Mouse (Mus musculus) forebrain, embryonic 11.5 days (tissue): ENCODE results near the gene Smc3. TPM values are rescaled to one million over a fixed set of nuclear protein-coding genes. Genes with fewer than 3 reads are reported as not detected.

Experiments used
- ATAC-seq: fragments of 200-750 bp; cut with Nextera tagmentation; replicated peaks from 2 replicates; pipeline ENCODE4 v1.8.0; 2017; ENCODE audit warnings: moderate TSS enrichment; ENCODE audit not compliant: low FRiP score
- DNase-seq: peaks from one replicate; pipeline ENCODE4 v3.0.0-alpha.2; 2017; ENCODE audit warnings: low spot score
- H3K27ac ChIP-seq: fragments of 300-500 bp; sonication (generic); 2 replicates; pipeline ENCODE4 v1.5.1; 2014; ENCODE audit warnings: low read depth, low read length
- H3K27me3 ChIP-seq: fragments of 300-500 bp; sonication (generic); 2 replicates; pipeline ENCODE4 v1.6.1; 2014; ENCODE audit warnings: mild to moderate bottlenecking, low read length, mixed read lengths; ENCODE audit not compliant: control insufficient read depth, insufficient read depth
- H3K36me3 ChIP-seq: fragments of 300-500 bp; sonication (generic); 2 replicates; pipeline ENCODE4 v1.6.1; 2014; ENCODE audit warnings: mild to moderate bottlenecking, low read length, moderate library complexity, mixed read lengths; ENCODE audit not compliant: control insufficient read depth, insufficient read depth
- H3K4me1 ChIP-seq: fragments of 300-500 bp; sonication (generic); replicated peaks from 2 replicates; pipeline ENCODE4 v1.6.1; 2014; ENCODE audit warnings: low read length, mixed read lengths; ENCODE audit not compliant: control insufficient read depth, insufficient read depth
- H3K4me2 ChIP-seq: fragments of 300-500 bp; sonication (generic); 2 replicates; pipeline ENCODE4 v1.6.1; 2014; ENCODE audit warnings: low read depth, mild to moderate bottlenecking, low read length, moderate library complexity, mixed read lengths; ENCODE audit not compliant: severe bottlenecking
- H3K4me3 ChIP-seq: fragments of 300-500 bp; sonication (generic); 2 replicates; pipeline ENCODE4 v1.5.1; 2014; ENCODE audit warnings: low read depth, low read length
- H3K9ac ChIP-seq: fragments of 300-500 bp; sonication (generic); 2 replicates; pipeline ENCODE4 v1.6.1; 2014; ENCODE audit warnings: low read length
- H3K9me3 ChIP-seq: fragments of 300-500 bp; sonication (generic); 2 replicates; pipeline ENCODE4 v1.6.1; 2016; ENCODE audit warnings: low read length, mixed read lengths; ENCODE audit not compliant: control insufficient read depth
- WGBS: fragments of 180-500 bp; shearing (Covaris S2); extraction: QIAGEN DNeasy Blood & Tissue Kit; methylation state at CpG from one replicate; pipeline ENCODE4 v1.1.7; 2014; 5-methylcytosine and 5-hydroxymethylcytosine counted together
- polyA plus RNA-seq: library from polyadenylated mRNA; unstranded; fragments of >200 nt; fragmentation: Nextera tagmentation; extraction: Ambion mirVana; gene quantifications from 2 replicates; pipeline ENCODE4 v1.2.1, GENCODE M21; 2014

Gene Smc3
- polyA plus RNA-seq, 1 experiment from 2014 or later, result 101 TPM

DNA sequence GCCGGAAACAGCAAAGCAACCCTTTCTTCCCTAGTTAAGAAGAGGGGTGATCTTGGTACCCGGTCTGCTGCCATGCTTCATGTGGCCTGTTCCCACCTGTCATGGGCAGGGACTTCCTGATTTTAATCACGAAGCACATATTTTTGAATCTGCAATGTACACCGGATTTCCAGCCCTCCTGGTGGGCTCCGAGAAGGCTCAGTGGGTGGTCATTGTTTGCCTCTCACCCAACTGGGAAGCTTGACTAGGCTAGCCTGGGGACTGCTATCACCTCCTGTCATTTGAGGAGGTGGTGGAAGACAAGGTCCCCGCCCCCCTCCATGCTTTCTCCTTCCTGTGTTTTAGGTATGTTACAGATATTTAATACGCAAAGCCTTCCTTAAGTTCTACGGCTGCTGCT is 82.2 kb downstream of the Smc3 start:
- peaks cover 15% of the 10 kb centered on the region for H3K27me3 ChIP-seq
- no peak for ATAC-seq
- no peak for DNase-seq
- no peaks in the 10 kb centered on the region for H3K36me3 ChIP-seq
- H3K9ac ChIP-seq, result no peak overlapping the region
- H3K4me3 ChIP-seq, result no peak overlapping the region
- no peaks in the 10 kb centered on the region for H3K9me3 ChIP-seq
- H3K4me2 ChIP-seq, result no peak overlapping the region
- H3K4me1 ChIP-seq, result peaks cover 1% of the 10 kb centered on the region; the same call in 1 of the 2 replicates
- WGBS, result 34% methylated on average over 8 of the region's 8 CpGs
- no peak overlapping the region for H3K27ac ChIP-seq

DNA sequence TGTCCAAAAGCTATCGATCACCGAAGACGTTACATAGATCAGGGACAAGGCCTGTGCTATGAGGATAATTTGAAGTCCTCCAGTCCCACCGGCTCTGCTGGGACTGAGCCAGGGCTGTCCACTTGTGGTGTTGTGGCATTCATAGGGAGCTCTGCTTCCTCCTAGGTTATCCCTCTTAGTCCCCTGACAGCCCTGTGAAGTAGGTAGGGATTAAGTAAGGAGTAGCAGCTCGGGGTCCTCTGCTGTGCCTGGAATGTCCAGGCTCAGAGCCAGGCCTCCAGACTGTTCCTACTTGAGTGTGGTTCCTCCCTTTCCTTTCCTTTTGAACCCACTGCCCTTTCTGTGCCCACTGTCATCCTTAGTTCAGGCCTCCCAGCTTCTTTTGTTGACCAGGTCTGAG is 87.4 kb downstream of the Smc3 start:
- Histone ChIP-seq H3K27me3 (no peaks in the 10 kb centered on the region), H3K4me3 (no peak overlapping the region), H3K4me1 (no peaks in the 10 kb centered on the region), H3K9ac (no peak overlapping the region), H3K4me2 (no peak overlapping the region), H3K27ac (no peak overlapping the region), H3K9me3 (no peaks in the 10 kb centered on the region), H3K36me3 (no peaks in the 10 kb centered on the region)
- 85% methylated on average over 5 of the region's 5 CpGs for WGBS
- ATAC-seq (no peak), DNase-seq (no peak)

DNA sequence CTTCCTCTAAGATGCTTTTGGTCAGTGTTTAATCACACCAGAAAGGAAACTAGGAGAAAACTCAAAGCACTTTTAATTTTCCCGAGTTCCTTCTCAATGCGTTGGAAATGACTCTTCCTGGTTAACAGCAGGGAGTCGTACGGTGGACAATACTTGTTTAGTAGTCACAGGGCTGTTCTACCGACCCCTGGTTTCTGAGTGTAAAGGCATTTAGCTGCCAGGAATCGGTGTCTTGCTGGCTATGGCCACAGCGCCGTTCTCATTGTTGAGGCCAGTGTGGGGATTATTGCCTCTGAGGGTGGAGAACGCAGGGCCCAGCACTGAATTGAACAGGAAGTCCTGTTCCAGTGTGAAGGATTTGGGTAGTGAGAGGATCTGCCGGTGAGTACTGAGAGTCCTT is 90.6 kb downstream of the Smc3 start:
- H3K4me2 ChIP-seq, result no peak overlapping the region
- H3K9ac ChIP-seq, result no peak overlapping the region
- 57% methylated on average over 10 of the region's 10 CpGs for WGBS
- H3K9me3 ChIP-seq, result no peaks in the 10 kb centered on the region
- H3K36me3 ChIP-seq, result no peaks in the 10 kb centered on the region
- no peaks in the 10 kb centered on the region for H3K27me3 ChIP-seq
- H3K27ac ChIP-seq, result no peak overlapping the region
- H3K4me3 ChIP-seq, result no peak overlapping the region
- ATAC-seq (no peak), DNase-seq (no peak)
- H3K4me1 ChIP-seq, result 0 out of 2 replicates have a peak, but pooled peaks cover 2% of the 10 kb centered on the region

DNA sequence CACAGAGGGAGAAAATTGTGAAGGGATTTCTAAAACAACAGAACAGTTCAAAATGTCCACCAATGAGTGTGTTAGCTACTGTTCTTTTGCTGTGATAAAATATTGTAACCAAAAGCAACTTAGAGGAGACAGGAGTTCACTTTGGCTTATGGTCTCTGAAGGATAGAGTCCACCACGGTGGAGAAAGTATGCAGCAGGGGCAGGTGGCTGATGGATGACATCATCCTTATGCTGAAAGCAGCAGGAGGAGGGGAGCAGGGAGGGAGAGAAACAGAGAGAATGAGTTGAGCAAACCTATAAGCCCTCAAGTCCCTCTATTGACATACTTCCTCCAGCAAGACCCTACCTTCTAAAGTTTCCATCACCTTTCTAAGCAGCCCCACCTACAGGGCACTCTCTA is 93.8 kb downstream of the Smc3 start:
- WGBS, result 52% methylated on average over 1 of the region's 1 CpGs
- Histone ChIP-seq H3K4me2 (no peak overlapping the region), H3K4me3 (no peak overlapping the region)

More for the DNA sequence above, 93.8 kb downstream of the Smc3 start:
- H3K4me1 ChIP-seq, result peaks cover 6% of the 10 kb centered on the region
- no peak overlapping the region for H3K9ac ChIP-seq
- no peaks in the 10 kb centered on the region for H3K36me3 ChIP-seq
- H3K9me3 ChIP-seq, result no peaks in the 10 kb centered on the region
- no peak overlapping the region for H3K27ac ChIP-seq
- no peak for ATAC-seq
- no peaks in the 10 kb centered on the region for H3K27me3 ChIP-seq
- no peak for DNase-seq

Other genes starting within 250 kb of the Smc3 start
- not detected in 2 replicates for gene Gm10197, start 228.6 kb upstream of the Smc3 start, polyA plus RNA-seq
- 53.6 and 57.6 TPM in 2 replicates for gene Smndc1, start 209.8 kb upstream of the Smc3 start, polyA plus RNA-seq
- 4.4 and 4.5 TPM in 2 replicates for gene Dusp5, start 71.3 kb upstream of the Smc3 start, polyA plus RNA-seq
- gene Nutf2-ps1, start 11.3 kb upstream of the Smc3 start, polyA plus RNA-seq, result 433 and 467 TPM in 2 replicates
- gene Rbm20, start 76.9 kb downstream of the Smc3 start, polyA plus RNA-seq, result 4.2 and 4.6 TPM in 2 replicates